Mouse (Mus musculus) urinary bladder, adult 2 months (tissue): ENCODE data around the gene Tmem115. TPM values are rescaled to one million over a fixed set of nuclear protein-coding genes. Genes with fewer than 3 reads are reported as not detected.
"Not testable (repeated sequence)": the region's sequence is repeated elsewhere in the genome, so short reads cannot be mapped to it uniquely, and the experiment has no call there.

Source experiments
- DNase-seq: peaks from one replicate; pipeline ENCODE4 v3.0.0; 2022; ENCODE audit warnings: low spot score
- polyA plus RNA-seq: library from polyadenylated mRNA; depleted of rRNA; stranded (reverse); fragments of >200 nt; gene quantifications from 2 replicates; pipeline ENCODE4 v1.2.3, GENCODE M21; 2012

Gene Tmem115
- polyA plus RNA-seq, 1 experiment: 33.6 TPM

DNA sequence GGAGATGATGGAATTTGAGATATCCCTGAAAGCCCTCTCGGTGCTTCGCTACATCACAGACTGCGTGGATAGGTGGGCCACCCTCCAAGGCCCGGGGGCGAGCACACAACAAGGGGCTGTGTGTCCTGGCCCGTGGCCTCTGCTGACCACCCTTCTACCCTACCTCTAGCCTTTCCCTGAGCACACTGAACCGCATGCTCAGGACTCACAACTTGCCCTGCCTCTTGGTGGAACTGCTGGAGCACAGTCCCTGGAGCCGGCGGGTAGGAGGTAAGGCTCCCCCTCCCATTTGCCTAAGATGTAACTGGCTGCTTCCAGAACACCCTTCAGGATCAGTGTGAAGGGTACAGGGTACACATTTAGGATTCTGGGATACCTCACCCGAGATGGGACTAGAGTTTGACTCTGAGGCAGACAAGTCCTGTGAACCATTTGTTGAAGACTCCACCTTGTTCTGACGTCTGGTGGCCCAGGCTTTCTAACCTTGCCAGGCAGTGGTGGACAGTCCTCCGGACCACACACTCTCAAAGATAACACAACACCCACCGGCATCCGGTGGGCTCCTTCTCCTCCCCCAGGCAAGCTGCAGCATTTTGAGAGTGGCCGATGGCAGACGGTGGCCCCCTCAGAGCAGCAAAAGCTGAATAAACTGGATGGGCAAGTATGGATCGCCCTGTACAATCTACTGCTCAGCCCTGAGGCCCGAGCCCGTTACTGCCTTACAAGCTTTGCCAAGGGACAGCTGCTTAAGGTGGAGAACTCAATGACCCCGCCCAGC lies 15.7 kb downstream of the Tmem115 start:
- DNase-seq: no peak

- no peak for DNase-seq
Measured at GRCm38 (mm10) chr9:107550491-107551116, 16.9 kb downstream of the Tmem115 start.

GRCm38 (mm10) chr9:107551117-107551889 lies 17.6 kb downstream of the Tmem115 start, which contains the start of gene Rassf1:
Rassf1 (plus strand) TSS chr9:107551555.
- DNase-seq: no peak

DNA sequence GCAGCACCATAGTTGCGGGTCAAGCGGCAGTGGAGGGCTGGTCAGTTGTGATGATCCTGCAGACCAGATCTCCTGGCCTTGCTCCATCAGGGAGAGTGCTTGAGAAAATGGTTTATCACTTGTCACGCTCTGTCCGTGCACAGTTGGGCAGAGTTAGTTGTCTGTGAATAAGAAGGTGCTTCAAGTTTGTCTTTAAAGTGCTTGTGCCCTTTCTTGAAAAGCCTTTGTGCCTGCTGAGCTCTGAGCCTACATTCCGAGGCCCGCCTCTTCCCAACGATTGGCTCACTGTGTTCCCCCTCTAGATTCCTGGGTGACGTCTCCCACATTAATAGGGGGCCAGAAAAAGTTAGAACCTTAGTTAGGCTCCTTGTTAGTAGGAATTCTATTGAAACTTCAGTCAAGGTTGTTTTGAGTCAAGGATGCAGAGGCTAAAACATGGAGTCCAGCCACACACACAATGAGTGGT lies 18.2 kb downstream of the Tmem115 start:
- no peak for DNase-seq

- DNase-seq: no peak
Measured at GRCm38 (mm10) chr9:107552690-107553393, 19.1 kb downstream of the Tmem115 start.

GRCm38 (mm10) chr9:107553541-107554318 lies 20.0 kb downstream of the Tmem115 start:
- no peak for DNase-seq

DNA sequence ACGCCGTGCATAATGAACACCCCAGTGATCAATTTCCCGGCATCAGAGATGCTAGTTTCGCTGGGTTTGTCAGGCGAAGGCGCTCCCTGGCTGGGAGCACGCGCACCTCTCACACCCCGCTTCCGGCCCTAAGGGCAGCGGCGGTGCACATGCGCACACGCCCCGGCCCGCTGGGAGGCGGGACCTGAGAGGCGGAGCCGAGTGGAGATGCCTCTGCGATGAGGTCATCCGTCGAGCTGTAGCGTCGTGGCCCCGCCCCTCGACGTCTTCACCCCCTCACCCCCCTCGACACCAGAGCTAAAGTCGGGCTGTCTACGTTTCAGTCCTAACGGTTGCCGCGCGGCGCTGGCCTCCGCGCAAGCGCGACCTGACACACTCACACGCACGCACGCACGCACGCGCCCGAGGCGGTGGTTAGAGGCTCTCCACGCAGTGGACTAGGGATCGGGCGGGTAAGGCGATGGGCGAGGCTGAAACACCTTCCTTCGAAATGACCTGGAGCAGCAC lies 20.6 kb downstream of the Tmem115 start:
- DNase-seq: peak; percentile 92

DNA sequence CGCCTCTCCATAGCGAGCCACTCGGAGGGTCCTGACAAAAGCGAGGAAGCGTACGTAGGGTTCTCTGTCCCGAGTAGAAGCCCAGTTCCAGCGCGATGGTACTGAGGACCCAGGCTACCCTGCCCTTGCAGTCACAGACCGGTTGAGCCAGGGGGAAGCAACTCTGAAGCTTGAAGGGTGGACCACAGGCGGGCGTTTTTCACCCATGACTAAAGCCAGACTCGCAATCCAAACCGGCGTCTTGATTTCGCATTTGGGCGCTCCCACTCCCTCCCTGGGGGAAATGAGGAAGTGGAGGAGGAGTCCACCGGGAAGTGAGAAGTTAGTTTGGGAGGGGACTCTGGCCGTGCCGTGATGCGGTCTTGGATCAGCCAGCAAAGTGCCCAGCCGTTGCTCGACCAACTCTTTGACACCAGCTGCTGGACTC lies 21.3 kb downstream of the Tmem115 start:
- DNase-seq: no peak

DNA sequence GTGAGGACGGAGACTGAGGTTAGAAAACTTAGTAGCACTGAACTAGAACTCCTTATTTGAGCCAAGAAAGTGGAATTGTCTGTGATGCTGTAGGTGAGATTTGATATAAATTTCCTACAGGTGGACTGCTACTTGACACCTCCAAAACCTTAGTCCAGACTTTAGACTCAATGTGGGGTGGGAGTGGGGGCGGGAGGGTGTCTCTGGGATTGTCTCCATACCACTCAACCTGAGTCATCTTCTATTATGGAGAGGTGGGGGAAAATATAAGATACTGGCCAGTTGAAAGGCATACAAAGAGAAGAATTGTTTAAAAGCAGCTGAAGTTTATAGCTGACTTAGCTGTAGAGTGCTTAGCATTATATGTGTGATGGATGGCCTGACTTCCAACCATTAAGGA lies 22.0 kb downstream of the Tmem115 start:
- no peak for DNase-seq

DNA sequence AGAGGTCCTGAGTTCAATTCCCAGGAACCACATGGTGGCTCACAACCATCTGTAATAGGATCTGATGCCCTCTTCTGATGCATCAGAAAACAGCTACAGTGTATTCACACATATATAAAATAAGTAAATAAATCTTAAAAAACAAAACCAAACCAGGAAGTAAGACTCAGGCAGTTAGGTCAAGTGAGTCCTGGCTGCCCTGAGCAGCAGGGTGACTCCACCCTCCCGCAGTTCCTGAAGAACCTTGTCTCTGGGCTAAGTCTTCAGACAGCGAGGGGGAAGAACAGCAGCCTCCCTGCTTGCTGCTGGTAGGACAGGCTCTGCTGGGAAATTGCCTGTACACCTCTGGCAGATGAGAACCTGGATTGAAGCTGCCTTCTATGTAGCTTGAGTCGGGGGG lies 22.6 kb downstream of the Tmem115 start:
- no peak for DNase-seq

GRCm38 (mm10) chr9:107563029-107563581 lies 29.4 kb downstream of the Tmem115 start, which contains the start of gene Tusc2:
Tusc2 (plus strand) TSS chr9:107563255.
- DNase-seq: peak; percentile 81

GRCm38 (mm10) chr9:107565556-107565955 lies 31.8 kb downstream of the Tmem115 start:
- DNase-seq: not testable (repeated sequence)

GRCm38 (mm10) chr9:107566041-107566709 lies 32.4 kb downstream of the Tmem115 start:
- DNase-seq: peak; percentile 74

GRCm38 (mm10) chr9:107566855-107567254 lies 33.1 kb downstream of the Tmem115 start:
- no peak for DNase-seq

- DNase-seq: no peak
Measured at GRCm38 (mm10) chr9:107567702-107568319, 34.1 kb downstream of the Tmem115 start, which contains the start of gene Hyal2. Hyal2 (plus strand) TSS chr9:107567945.

GRCm38 (mm10) chr9:107568331-107569261 lies 34.9 kb downstream of the Tmem115 start:
- DNase-seq: peak; percentile 79

GRCm38 (mm10) chr9:107569270-107569669 lies 35.5 kb downstream of the Tmem115 start:
- DNase-seq: no peak

- no peak for DNase-seq
Measured at GRCm38 (mm10) chr9:107570016-107570415, 36.3 kb downstream of the Tmem115 start.
